Mouse (Mus musculus) hindbrain, embryonic 16.5 days (tissue): Measurements from ENCODE around the gene Rora. TPM values are rescaled to one million over a fixed set of nuclear protein-coding genes. Genes with fewer than 3 reads are reported as not detected.

Source experiments
- ATAC-seq: fragments of 200-750 bp; cut with Nextera tagmentation; 2 replicates; pipeline ENCODE4 v1.8.0; 2017; ENCODE audit warnings: moderate TSS enrichment, moderate library complexity
- H3K27ac ChIP-seq: fragments of 300-500 bp; sonication (generic); 2 replicates; pipeline ENCODE4 v1.5.1; 2014; ENCODE audit warnings: low read depth, mild to moderate bottlenecking, control low read depth, low read length, moderate library complexity
- H3K27me3 ChIP-seq: fragments of 300-500 bp; sonication (generic); replicated peaks from 2 replicates; pipeline ENCODE4 v1.6.1; 2014; ENCODE audit warnings: low read length; ENCODE audit not compliant: control insufficient read depth, insufficient read depth
- H3K36me3 ChIP-seq: fragments of 300-500 bp; sonication (generic); 2 replicates; pipeline ENCODE4 v1.6.1; 2014; ENCODE audit warnings: mild to moderate bottlenecking, low read length, moderate library complexity, mixed read lengths; ENCODE audit not compliant: control insufficient read depth, insufficient read depth
- H3K4me1 ChIP-seq: fragments of 300-500 bp; sonication (generic); 2 replicates; pipeline ENCODE4 v1.6.1; 2014; ENCODE audit warnings: low read depth, low read length; ENCODE audit not compliant: control insufficient read depth, insufficient read depth
- H3K4me2 ChIP-seq: fragments of 300-500 bp; sonication (generic); 2 replicates; pipeline ENCODE4 v1.6.1; 2014; ENCODE audit warnings: mild to moderate bottlenecking, low read length, control low read depth, moderate library complexity
- H3K4me3 ChIP-seq: fragments of 300-500 bp; sonication (generic); 2 replicates; pipeline ENCODE4 v1.5.1; 2014; ENCODE audit warnings: mild to moderate bottlenecking, low read length, control low read depth, moderate library complexity
- H3K9ac ChIP-seq: fragments of 300-500 bp; sonication (generic); 2 replicates; pipeline ENCODE4 v1.6.1; 2014; ENCODE audit warnings: low read depth, mild to moderate bottlenecking, control low read depth, low read length, moderate library complexity
- H3K9me3 ChIP-seq: fragments of 300-500 bp; sonication (generic); 2 replicates; pipeline ENCODE4 v1.6.1; 2014; ENCODE audit warnings: mild to moderate bottlenecking, low read length, moderate library complexity; ENCODE audit not compliant: control insufficient read depth
- WGBS: fragments of 180-500 bp; shearing (Covaris S2); extraction: QIAGEN DNeasy Blood & Tissue Kit; methylation state at CpG from one replicate; pipeline ENCODE4 v1.1.7; 2014; 5-methylcytosine and 5-hydroxymethylcytosine counted together
- polyA plus RNA-seq: library from polyadenylated mRNA; unstranded; fragments of >200 nt; fragmentation: Nextera tagmentation; extraction: Ambion mirVana; gene quantifications from 2 replicates; pipeline ENCODE4 v1.2.1, GENCODE M21; 2015

The Rora gene
- polyA plus RNA-seq, 1 experiment from 2014 or later = 38.3 TPM

- H3K4me2 ChIP-seq = no peak overlapping the region
- no peak overlapping the region for H3K27ac ChIP-seq
- no peak overlapping the region for H3K4me3 ChIP-seq
- H3K9me3 ChIP-seq = no peaks in the 10 kb centered on the region
- no peaks in the 10 kb centered on the region for H3K27me3 ChIP-seq
- H3K9ac ChIP-seq = no peak overlapping the region
- no peaks in the 10 kb centered on the region for H3K36me3 ChIP-seq
- no peak for ATAC-seq
- WGBS = 96% methylated on average over 4 of the region's 4 CpGs
- H3K4me1 ChIP-seq = peaks cover 9% of the 10 kb centered on the region
Measured at GRCm38 (mm10) chr9:68914541-68915275, 261.1 kb downstream of the Rora start.

- Histone ChIP-seq H3K4me2 (no peak overlapping the region), H3K27ac (no peak overlapping the region), H3K9ac (no peak overlapping the region), H3K4me3 (no peak overlapping the region), H3K36me3 (no peaks in the 10 kb centered on the region), H3K4me1 (peaks cover 9% of the 10 kb centered on the region), H3K9me3 (no peaks in the 10 kb centered on the region), H3K27me3 (no peaks in the 10 kb centered on the region)
- 40% methylated on average over 1 of the region's 1 CpGs for WGBS
- 0 out of 2 replicates have a peak, but pooled peaks have one; percentile 52 for ATAC-seq
Measured at GRCm38 (mm10) chr9:68916741-68917140, 263.2 kb downstream of the Rora start.

DNA sequence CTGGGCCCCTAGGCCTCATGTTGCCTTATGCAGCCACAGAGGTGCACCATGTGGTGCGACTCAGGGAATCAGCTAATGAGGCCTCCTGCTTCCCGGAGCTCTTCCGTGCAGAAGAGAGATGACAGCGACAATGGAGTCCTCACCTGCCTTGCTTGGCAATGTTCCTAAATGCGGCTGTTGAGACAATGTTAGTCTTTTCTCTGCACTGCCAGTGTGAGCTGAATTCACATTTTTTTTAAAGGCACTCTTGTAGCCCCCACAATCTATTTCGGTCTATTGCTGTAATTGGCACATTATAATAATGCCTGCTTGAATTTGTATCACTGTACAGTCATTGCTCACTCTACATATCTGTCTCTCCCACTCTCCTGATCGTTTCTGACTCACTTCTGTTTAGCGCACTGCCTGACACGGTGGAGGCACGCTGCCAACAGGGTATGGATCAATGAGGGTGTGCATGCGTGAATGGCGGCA lies 269.6 kb downstream of the Rora start:
- ATAC-seq = no peak
- H3K4me2 ChIP-seq = no peak overlapping the region
- H3K27me3 ChIP-seq = no peaks in the 10 kb centered on the region
- H3K36me3 ChIP-seq = no peaks in the 10 kb centered on the region
- H3K27ac ChIP-seq = no peak overlapping the region
- WGBS = 51% methylated on average over 12 of the region's 12 CpGs
- no peak overlapping the region for H3K4me3 ChIP-seq
- no peaks in the 10 kb centered on the region for H3K9me3 ChIP-seq
- H3K4me1 ChIP-seq = no peaks in the 10 kb centered on the region
- H3K9ac ChIP-seq = no peak overlapping the region

GRCm38 (mm10) chr9:68926406-68926805 lies 272.8 kb downstream of the Rora start:
- 94% methylated on average over 6 of the region's 6 CpGs for WGBS
- no peak overlapping the region for H3K9ac ChIP-seq
- H3K36me3 ChIP-seq = no peaks in the 10 kb centered on the region
- H3K27ac ChIP-seq = no peak overlapping the region
- no peak overlapping the region for H3K4me2 ChIP-seq
- no peak overlapping the region for H3K4me3 ChIP-seq
- no peaks in the 10 kb centered on the region for H3K4me1 ChIP-seq
- ATAC-seq = no peak
- no peaks in the 10 kb centered on the region for H3K9me3 ChIP-seq
- no peaks in the 10 kb centered on the region for H3K27me3 ChIP-seq

DNA sequence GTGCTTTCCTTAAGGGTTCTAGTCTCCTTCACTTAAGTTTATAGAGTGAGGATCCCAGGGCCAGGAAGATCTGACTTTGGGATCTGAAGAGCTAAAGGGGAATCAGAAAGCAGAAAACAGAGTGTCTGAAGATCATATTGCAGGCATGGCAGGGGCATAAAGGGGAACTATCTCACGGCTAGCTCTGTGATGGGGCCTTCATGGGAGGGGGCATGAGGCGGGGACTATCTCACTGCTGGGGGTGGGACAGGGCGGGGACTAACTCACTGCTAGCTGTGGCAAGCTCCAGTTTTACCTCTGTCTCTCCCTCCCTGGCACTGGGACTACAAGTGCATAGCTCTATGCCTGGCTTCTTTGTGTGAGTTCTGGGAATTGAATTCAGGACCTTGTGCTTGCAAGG lies 279.6 kb downstream of the Rora start:
- Histone ChIP-seq H3K4me2 (no peak overlapping the region), H3K4me3 (no peak overlapping the region), H3K4me1 (no peaks in the 10 kb centered on the region), H3K27ac (no peak overlapping the region), H3K36me3 (no peaks in the 10 kb centered on the region), H3K9ac (no peak overlapping the region), H3K9me3 (no peaks in the 10 kb centered on the region), H3K27me3 (no peaks in the 10 kb centered on the region)
- 72% methylated on average over 3 of the region's 3 CpGs for WGBS
- no peak for ATAC-seq

DNA sequence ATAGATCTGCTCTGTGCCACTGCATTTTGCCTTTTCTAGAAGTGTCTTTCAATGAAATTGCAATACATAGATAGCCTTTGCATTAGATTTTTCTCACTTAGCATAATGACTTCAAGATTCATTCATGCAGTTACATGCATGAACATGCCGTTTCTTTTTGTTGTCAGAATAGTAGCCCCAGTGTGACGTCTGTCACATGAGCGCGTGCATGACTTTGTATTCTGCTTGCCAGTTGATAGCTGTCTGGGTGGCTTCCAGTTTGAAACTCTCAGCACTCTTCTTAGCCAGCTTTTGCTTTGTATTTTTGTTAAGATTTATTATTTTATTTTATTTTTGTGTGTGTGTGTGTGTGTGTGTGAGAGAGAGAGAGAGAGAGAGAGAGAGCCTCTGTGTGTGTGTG lies 280.7 kb downstream of the Rora start:
- Histone ChIP-seq H3K4me3 (no peak overlapping the region), H3K27me3 (no peaks in the 10 kb centered on the region), H3K9me3 (no peaks in the 10 kb centered on the region), H3K9ac (no peak overlapping the region), H3K36me3 (no peaks in the 10 kb centered on the region), H3K4me1 (no peaks in the 10 kb centered on the region), H3K27ac (no peak overlapping the region), H3K4me2 (no peak overlapping the region)
- WGBS = 49% methylated on average over 4 of the region's 4 CpGs
- ATAC-seq = no peak

DNA sequence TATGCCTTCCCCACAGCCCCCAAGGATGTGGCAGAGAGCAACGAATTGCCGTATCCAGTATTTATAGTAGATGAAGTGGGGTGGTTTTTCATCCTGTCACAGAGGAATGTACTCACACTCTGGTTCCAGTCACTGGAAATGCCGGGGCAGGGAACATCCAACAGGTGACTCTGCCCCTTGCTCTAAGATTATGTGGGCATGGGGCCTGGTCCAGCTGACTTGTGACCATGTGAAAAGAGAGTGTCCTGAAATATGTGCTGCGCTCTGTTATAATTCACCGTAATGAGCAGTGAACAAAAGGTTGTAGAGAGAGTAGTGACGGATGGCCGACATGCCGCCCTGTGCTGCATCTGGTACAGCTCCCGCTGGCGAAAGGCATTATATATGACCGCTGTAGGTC lies 282.0 kb downstream of the Rora start:
- 71% methylated on average over 11 of the region's 11 CpGs for WGBS
- no peaks in the 10 kb centered on the region; the same call in 1 of the 2 replicates for H3K4me1 ChIP-seq
- H3K9ac ChIP-seq = no peak overlapping the region
- no peak overlapping the region for H3K27ac ChIP-seq
- H3K4me2 ChIP-seq = no peak overlapping the region
- no peaks in the 10 kb centered on the region for H3K36me3 ChIP-seq
- no peaks in the 10 kb centered on the region for H3K27me3 ChIP-seq
- H3K4me3 ChIP-seq = no peak overlapping the region
- ATAC-seq = no peak
- H3K9me3 ChIP-seq = no peaks in the 10 kb centered on the region

DNA sequence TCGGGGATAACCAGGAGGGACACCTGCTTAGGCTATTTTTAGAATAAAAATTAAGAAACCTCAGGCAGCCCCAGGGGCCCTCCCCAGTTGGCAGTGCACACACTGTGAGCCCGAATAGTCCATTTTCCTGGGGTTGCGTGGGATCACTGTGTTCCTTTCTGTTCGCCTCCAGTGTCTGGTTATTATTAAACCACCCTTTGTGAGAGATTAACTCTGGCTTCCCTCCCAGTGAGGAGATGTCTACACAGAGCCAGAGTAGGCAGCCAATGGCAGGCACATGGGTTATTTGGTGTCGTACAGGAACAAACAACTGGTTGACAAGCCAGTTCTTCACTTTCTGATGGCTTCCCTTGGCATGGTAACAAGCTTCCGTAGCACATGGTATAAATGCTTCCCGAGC lies 287.5 kb downstream of the Rora start:
- H3K9ac ChIP-seq = no peak overlapping the region
- no peak overlapping the region for H3K4me3 ChIP-seq
- no peaks in the 10 kb centered on the region for H3K36me3 ChIP-seq
- peak; percentile 77 for ATAC-seq
- H3K4me1 ChIP-seq = peaks cover 6% of the 10 kb centered on the region
- H3K4me2 ChIP-seq = no peak overlapping the region
- no peaks in the 10 kb centered on the region for H3K9me3 ChIP-seq
- WGBS = 43% methylated on average over 7 of the region's 7 CpGs
- no peak overlapping the region; the same call in 1 of the 2 replicates for H3K27ac ChIP-seq
- H3K27me3 ChIP-seq = no peaks in the 10 kb centered on the region

GRCm38 (mm10) chr9:68942595-68943011 lies 289.0 kb downstream of the Rora start:
- H3K9ac ChIP-seq = no peak overlapping the region
- H3K27ac ChIP-seq = no peak overlapping the region
- peaks cover 7% of the 10 kb centered on the region for H3K4me1 ChIP-seq
- H3K27me3 ChIP-seq = no peaks in the 10 kb centered on the region
- H3K9me3 ChIP-seq = no peaks in the 10 kb centered on the region
- H3K36me3 ChIP-seq = no peaks in the 10 kb centered on the region
- 57% methylated on average over 4 of the region's 4 CpGs for WGBS
- no peak overlapping the region for H3K4me3 ChIP-seq
- H3K4me2 ChIP-seq = no peak overlapping the region
- peak; percentile 42; the same call in 1 of the 2 replicates for ATAC-seq
